Mouse (Mus musculus): ENCODE measurements around the gene Sirt1. TPM values are rescaled to one million over a fixed set of nuclear protein-coding genes. Genes with fewer than 3 reads are reported as not detected.

The Sirt1 gene
- polyA plus RNA-seq, 1 experiment: 4.6 TPM

DNA sequence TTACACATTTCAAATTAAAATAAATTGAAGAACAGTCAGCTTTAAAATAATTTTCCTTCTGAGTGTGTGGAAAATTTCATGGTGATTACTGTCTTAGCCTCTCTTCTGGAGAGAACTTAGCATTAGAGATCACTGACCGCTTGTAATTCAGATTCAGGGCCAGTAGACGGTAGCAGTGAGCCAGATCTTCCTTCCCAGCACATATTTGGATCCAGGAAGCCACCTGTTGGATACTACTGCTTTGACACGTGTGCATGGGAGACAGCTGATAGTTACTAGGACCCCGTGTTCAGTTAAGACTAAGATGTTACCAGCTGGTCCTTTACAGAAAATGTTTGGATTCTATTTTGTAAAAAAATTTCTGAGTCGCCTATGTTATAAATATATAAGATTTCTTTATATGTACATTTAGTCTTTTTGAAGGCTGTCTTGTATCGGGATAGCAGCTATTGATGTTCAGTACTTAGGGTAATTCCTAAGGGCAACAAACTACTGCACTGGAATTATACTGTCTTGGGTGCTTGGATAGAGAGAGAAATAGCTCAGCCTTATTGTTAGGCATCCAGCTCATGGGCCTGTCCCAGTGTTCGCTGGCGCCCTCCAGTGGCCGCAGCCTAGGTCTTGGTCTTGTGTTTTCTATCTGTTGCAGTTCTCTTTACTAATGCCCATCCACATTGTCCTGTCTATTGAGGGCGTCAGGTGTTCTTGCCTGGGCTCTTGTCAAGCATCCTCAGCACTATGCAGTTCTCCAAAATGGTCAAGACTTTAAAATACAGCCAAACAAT is 72.7 kb downstream of the Sirt1 start:
- 41% methylated on average over 10 of the region's 10 CpGs for WGBS
- Histone ChIP-seq H3K4me3 (ENCODE audit: low read depth, low read length) (no peak overlapping the region), H3K36me3 (ENCODE audit: control insufficient read depth, insufficient read depth, low read length) (peaks cover 55% of the 10 kb centered on the region), H3K4me1 (ENCODE audit: control insufficient read depth, insufficient read depth, insufficient read length, low read length) (no peaks in the 10 kb centered on the region), H3K27me3 (ENCODE audit: control insufficient read depth, insufficient read depth, low read length) (no peaks in the 10 kb centered on the region), H3K27ac (ENCODE audit: insufficient read depth, low read depth, low read length) (no peak overlapping the region)
- TF ChIP-seq CTCF (IDR thresholded peaks at IDR 0.05; ENCODE audit: extremely low read depth, insufficient read length, insufficient replicate concordance, low read depth, low read length): peak; percentile 96
- no peak for TF ChIP-seq POLR2A (IDR thresholded peaks at IDR 0.05; ENCODE audit: low read depth, low read length)

DNA sequence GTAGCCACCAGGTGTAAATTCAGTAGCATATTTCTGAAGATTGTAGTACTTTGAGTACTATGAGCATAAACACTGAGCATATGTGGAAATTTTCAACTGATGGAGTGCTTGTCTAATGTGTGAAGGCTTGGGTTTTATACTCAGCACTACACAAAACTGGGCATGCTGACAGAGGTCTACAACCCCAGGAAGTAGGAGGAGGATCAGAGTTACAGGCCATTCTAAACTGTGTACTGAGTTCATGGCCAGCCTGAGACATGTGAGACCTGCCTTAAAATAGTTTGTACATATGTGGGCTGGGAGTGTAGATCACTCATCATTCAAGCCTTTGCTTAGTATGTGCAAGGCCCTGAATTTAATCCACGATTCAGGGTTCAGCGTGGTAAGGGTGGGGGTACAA is 79.1 kb downstream of the Sirt1 start:
- TF ChIP-seq CTCF (IDR thresholded peaks at IDR 0.05; ENCODE audit: extremely low read depth, insufficient read length, insufficient replicate concordance, low read depth, low read length): no peak
- TF ChIP-seq POLR2A (IDR thresholded peaks at IDR 0.05; ENCODE audit: low read depth, low read length): no peak
- Histone ChIP-seq H3K4me3 (ENCODE audit: low read depth, low read length) (no peak overlapping the region), H3K4me1 (ENCODE audit: control insufficient read depth, insufficient read depth, insufficient read length, low read length) (no peaks in the 10 kb centered on the region), H3K36me3 (ENCODE audit: control insufficient read depth, insufficient read depth, low read length) (peaks cover 58% of the 10 kb centered on the region), H3K27me3 (ENCODE audit: control insufficient read depth, insufficient read depth, low read length) (no peaks in the 10 kb centered on the region), H3K27ac (ENCODE audit: insufficient read depth, low read depth, low read length) (no peak overlapping the region)
- 87% methylated on average over 2 of the region's 2 CpGs for WGBS

DNA sequence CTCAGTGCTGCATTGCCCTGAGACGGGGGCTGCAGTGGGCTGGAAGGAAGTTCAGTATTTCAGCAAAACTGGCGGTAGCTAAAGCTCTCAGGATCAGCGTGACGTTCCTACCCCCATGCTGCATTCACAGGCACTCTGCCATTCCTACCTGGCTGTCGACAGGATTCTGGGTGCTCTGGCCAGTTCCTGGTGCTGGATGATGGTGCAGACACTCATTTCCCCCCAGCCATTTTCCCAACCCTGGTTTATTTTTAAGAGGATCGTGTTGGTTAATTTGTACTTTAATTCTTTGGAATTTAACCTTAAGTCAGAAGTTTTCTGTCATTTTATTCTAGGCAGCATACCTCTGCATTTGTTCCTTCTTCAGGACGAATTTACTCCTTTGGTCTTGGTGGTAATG is 98.7 kb downstream of the Sirt1 start:
- H3K27ac ChIP-seq (ENCODE audit: insufficient read depth, low read depth, low read length): no peak overlapping the region
- H3K27me3 ChIP-seq (ENCODE audit: control insufficient read depth, insufficient read depth, low read length): no peaks in the 10 kb centered on the region
- TF ChIP-seq CTCF (IDR thresholded peaks at IDR 0.05; ENCODE audit: extremely low read depth, insufficient read length, insufficient replicate concordance, low read depth, low read length): no peak
- TF ChIP-seq POLR2A (IDR thresholded peaks at IDR 0.05; ENCODE audit: low read depth, low read length): no peak
- WGBS: 91% methylated on average over 7 of the region's 7 CpGs
- H3K4me1 ChIP-seq (ENCODE audit: control insufficient read depth, insufficient read depth, insufficient read length, low read length): no peaks in the 10 kb centered on the region
- H3K36me3 ChIP-seq (ENCODE audit: control insufficient read depth, insufficient read depth, low read length): peaks cover 57% of the 10 kb centered on the region
- H3K4me3 ChIP-seq (ENCODE audit: low read depth, low read length): no peak overlapping the region

GRCm38 (mm10) chr10:63282417-63282816 is 99.1 kb downstream of the Sirt1 start:
- 81% methylated on average over 4 of the region's 4 CpGs for WGBS
- Histone ChIP-seq H3K4me3 (ENCODE audit: low read depth, low read length) (no peak overlapping the region), H3K4me1 (ENCODE audit: control insufficient read depth, insufficient read depth, insufficient read length, low read length) (no peaks in the 10 kb centered on the region), H3K27ac (ENCODE audit: insufficient read depth, low read depth, low read length) (no peak overlapping the region), H3K27me3 (ENCODE audit: control insufficient read depth, insufficient read depth, low read length) (no peaks in the 10 kb centered on the region), H3K36me3 (ENCODE audit: control insufficient read depth, insufficient read depth, low read length) (peaks cover 57% of the 10 kb centered on the region)
- TF ChIP-seq POLR2A (IDR thresholded peaks at IDR 0.05; ENCODE audit: low read depth, low read length): no peak
- TF ChIP-seq CTCF (IDR thresholded peaks at IDR 0.05; ENCODE audit: extremely low read depth, insufficient read length, insufficient replicate concordance, low read depth, low read length): no peak

DNA sequence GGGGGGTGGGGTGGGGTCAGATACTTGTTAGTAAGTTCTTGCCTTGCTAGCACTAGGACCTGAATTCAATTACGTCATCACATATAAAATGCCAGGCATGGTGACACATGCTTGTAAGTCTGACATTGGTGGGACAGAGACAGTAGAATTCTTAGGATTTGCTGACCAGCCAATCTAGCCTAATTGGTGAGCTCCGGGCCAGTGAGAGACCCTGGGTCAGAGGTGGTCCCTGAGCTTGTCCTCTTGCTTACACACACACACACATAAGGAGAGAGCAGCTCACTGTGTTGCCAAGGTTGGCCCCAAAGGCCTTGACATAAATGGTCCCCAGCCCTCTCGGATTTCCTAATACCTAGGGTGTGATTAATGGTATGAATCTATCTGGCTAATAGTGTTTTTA is 101.7 kb downstream of the Sirt1 start:
- TF ChIP-seq POLR2A (IDR thresholded peaks at IDR 0.05; ENCODE audit: low read depth, low read length): no peak
- TF ChIP-seq CTCF (IDR thresholded peaks at IDR 0.05; ENCODE audit: extremely low read depth, insufficient read length, insufficient replicate concordance, low read depth, low read length): no peak
- H3K36me3 ChIP-seq (ENCODE audit: control insufficient read depth, insufficient read depth, low read length): peaks cover 54% of the 10 kb centered on the region
- H3K27ac ChIP-seq (ENCODE audit: insufficient read depth, low read depth, low read length): no peak overlapping the region
- WGBS: 98% methylated on average over 3 of the region's 3 CpGs
- no peaks in the 10 kb centered on the region for H3K27me3 ChIP-seq (ENCODE audit: control insufficient read depth, insufficient read depth, low read length)
- H3K4me1 ChIP-seq (ENCODE audit: control insufficient read depth, insufficient read depth, insufficient read length, low read length): no peaks in the 10 kb centered on the region
- no peak overlapping the region for H3K4me3 ChIP-seq (ENCODE audit: low read depth, low read length)

DNA sequence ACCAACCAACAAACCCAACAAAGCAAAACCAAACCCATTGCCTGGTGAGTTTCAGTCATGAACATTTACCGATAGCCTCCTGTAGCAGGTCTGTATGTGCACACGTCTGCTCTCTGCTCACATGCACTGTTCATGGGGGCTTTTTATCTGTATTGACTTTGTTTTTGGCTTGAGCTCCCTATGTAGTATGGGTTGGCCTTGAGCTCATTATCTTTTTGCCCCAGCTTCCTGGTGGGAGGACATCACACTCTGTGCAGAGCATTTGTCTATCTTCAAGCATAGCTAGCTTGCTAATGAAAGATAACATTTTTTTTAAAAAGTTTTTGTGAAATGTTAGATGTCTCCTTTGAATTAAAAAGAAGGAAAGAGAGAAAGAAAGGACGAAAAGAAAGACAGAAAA is 104.5 kb downstream of the Sirt1 start:
- Histone ChIP-seq H3K4me3 (ENCODE audit: low read depth, low read length) (no peak overlapping the region), H3K4me1 (ENCODE audit: control insufficient read depth, insufficient read depth, insufficient read length, low read length) (no peaks in the 10 kb centered on the region), H3K27ac (ENCODE audit: insufficient read depth, low read depth, low read length) (no peak overlapping the region), H3K27me3 (ENCODE audit: control insufficient read depth, insufficient read depth, low read length) (no peaks in the 10 kb centered on the region), H3K36me3 (ENCODE audit: control insufficient read depth, insufficient read depth, low read length) (peaks cover 51% of the 10 kb centered on the region)
- WGBS: 90% methylated on average over 3 of the region's 3 CpGs
- no peak for TF ChIP-seq CTCF (IDR thresholded peaks at IDR 0.05; ENCODE audit: extremely low read depth, insufficient read length, insufficient replicate concordance, low read depth, low read length)
- TF ChIP-seq POLR2A (IDR thresholded peaks at IDR 0.05; ENCODE audit: low read depth, low read length): no peak

DNA sequence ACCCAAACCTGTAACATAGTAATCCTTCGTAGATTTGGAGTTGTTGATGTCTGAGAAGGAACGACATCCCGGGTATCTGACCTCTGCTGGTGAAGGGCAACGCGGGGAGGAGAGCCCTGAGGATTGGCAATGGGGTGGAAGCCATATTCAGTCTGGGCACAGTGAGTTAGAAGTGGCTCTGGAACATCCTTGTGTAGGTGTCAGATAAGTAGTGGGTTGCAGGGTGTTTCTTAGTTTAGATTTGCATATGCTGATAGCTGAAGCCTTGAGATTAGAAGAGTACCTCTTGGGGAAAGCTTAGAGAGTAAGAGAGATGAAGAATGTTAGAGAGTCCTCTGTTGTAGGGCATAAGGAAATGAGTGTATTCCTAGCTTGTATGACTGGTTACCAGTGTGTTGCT is 108.6 kb downstream of the Sirt1 start:
- H3K36me3 ChIP-seq (ENCODE audit: control insufficient read depth, insufficient read depth, low read length): peaks cover 41% of the 10 kb centered on the region
- H3K4me3 ChIP-seq (ENCODE audit: low read depth, low read length): no peak overlapping the region
- H3K27me3 ChIP-seq (ENCODE audit: control insufficient read depth, insufficient read depth, low read length): no peaks in the 10 kb centered on the region
- H3K4me1 ChIP-seq (ENCODE audit: control insufficient read depth, insufficient read depth, insufficient read length, low read length): no peaks in the 10 kb centered on the region
- TF ChIP-seq POLR2A (IDR thresholded peaks at IDR 0.05; ENCODE audit: low read depth, low read length): no peak
- TF ChIP-seq CTCF (IDR thresholded peaks at IDR 0.05; ENCODE audit: extremely low read depth, insufficient read length, insufficient replicate concordance, low read depth, low read length): no peak
- 92% methylated on average over 5 of the region's 5 CpGs for WGBS
- H3K27ac ChIP-seq (ENCODE audit: insufficient read depth, low read depth, low read length): no peak overlapping the region

Data from small intestine, adult 2 months (tissue).